Mouse (Mus musculus) erythroblast, embryonic 14.5 days (primary cell): ENCODE results near the gene Cmtr1.

ENCODE experiments used
- GATA1 ChIP-seq: IDR thresholded peaks from 2 replicates; pipeline ENCODE4 v1.6.1; 2012; ENCODE audit warnings: low read length, inconsistent platforms, mixed read lengths
- TAL1 ChIP-seq: IDR thresholded peaks from 3 replicates; pipeline ENCODE4 v1.6.1; 2012; ENCODE audit warnings: low read length, inconsistent platforms, mixed read lengths

- TF ChIP-seq GATA1 (no peak), TAL1 (no peak)
These were observed 21.9 kb downstream of the Cmtr1 start for GRCm38 (mm10) chr17:29682261-29682660.
